Mouse (Mus musculus) liver, embryonic 16.5 days (tissue): ENCODE results near the gene Kcnk16. TPM values are rescaled to one million over a fixed set of nuclear protein-coding genes. Genes with fewer than 3 reads are reported as not detected.

Experiments
- ATAC-seq: fragments of 200-750 bp; cut with Nextera tagmentation; 2 replicates; pipeline ENCODE4 v1.8.0; 2017; ENCODE audit warnings: low read depth, mild to moderate bottlenecking, moderate number of reproducible peaks, moderate library complexity
- H3K27ac ChIP-seq: fragments of 300-500 bp; sonication (generic); 2 replicates; pipeline ENCODE4 v1.5.1; 2014; ENCODE audit warnings: mild to moderate bottlenecking, low read length
- H3K27me3 ChIP-seq: fragments of 300-500 bp; sonication (generic); 2 replicates; pipeline ENCODE4 v1.6.1; 2014; ENCODE audit warnings: low read depth, low read length, mixed read lengths; ENCODE audit not compliant: control insufficient read depth, insufficient read depth
- H3K36me3 ChIP-seq: fragments of 300-500 bp; sonication (generic); 2 replicates; pipeline ENCODE4 v1.6.1; 2014; ENCODE audit warnings: mild to moderate bottlenecking; ENCODE audit not compliant: control insufficient read depth, insufficient read depth
- H3K4me1 ChIP-seq: fragments of 300-500 bp; sonication (generic); 2 replicates; pipeline ENCODE4 v1.6.1; 2014; ENCODE audit warnings: low read depth, low read length, mixed read lengths; ENCODE audit not compliant: control insufficient read depth
- H3K4me2 ChIP-seq: fragments of 300-500 bp; sonication (generic); 2 replicates; pipeline ENCODE4 v1.6.1; 2014; ENCODE audit warnings: low read depth, low read length, mixed read lengths
- H3K4me3 ChIP-seq: fragments of 300-500 bp; sonication (generic); 2 replicates; pipeline ENCODE4 v1.5.1; 2014; ENCODE audit warnings: low read depth, mild to moderate bottlenecking, low read length
- H3K9ac ChIP-seq: fragments of 300-500 bp; sonication (generic); 2 replicates; pipeline ENCODE4 v1.6.1; 2014; ENCODE audit warnings: low read depth, low read length
- H3K9me3 ChIP-seq: fragments of 300-500 bp; sonication (generic); replicated peaks from 2 replicates; pipeline ENCODE4 v1.6.1; 2016; ENCODE audit warnings: low read length; ENCODE audit not compliant: control insufficient read depth
- WGBS: fragments of 180-500 bp; shearing (Covaris S2); extraction: QIAGEN DNeasy Blood & Tissue Kit; methylation state at CpG from one replicate; pipeline ENCODE4 v1.1.7; 2014; ENCODE audit not compliant: insufficient replicate concordance; 5-methylcytosine and 5-hydroxymethylcytosine counted together
- polyA plus RNA-seq: library from polyadenylated mRNA; unstranded; fragments of >200 nt; fragmentation: Nextera tagmentation; extraction: Ambion mirVana; gene quantifications from 2 replicates; pipeline ENCODE4 v1.2.1, GENCODE M21; 2015

The Kcnk16 gene
- polyA plus RNA-seq, 1 experiment from 2014 or later: 11.3 TPM

- no peak overlapping the region for H3K4me3 ChIP-seq
- H3K9ac ChIP-seq: no peak overlapping the region
- H3K9me3 ChIP-seq: no peaks in the 10 kb centered on the region
- ATAC-seq: no peak
- H3K4me2 ChIP-seq: no peak overlapping the region
- H3K4me1 ChIP-seq: no peaks in the 10 kb centered on the region
- H3K27me3 ChIP-seq: no peaks in the 10 kb centered on the region
- no peaks in the 10 kb centered on the region for H3K36me3 ChIP-seq
- 60% methylated on average over 6 of the region's 6 CpGs for WGBS
- H3K27ac ChIP-seq: no peak overlapping the region
These were observed 578 bp downstream of the Kcnk16 start for GRCm38 (mm10) chr14:20268421-20268820.

GRCm38 (mm10) chr14:20262346-20262745, 6.7 kb downstream of the Kcnk16 start:
- WGBS: 38% methylated on average over 2 of the region's 4 CpGs
- Histone ChIP-seq H3K9ac (no peak overlapping the region), H3K4me3 (no peak overlapping the region), H3K27me3 (no peaks in the 10 kb centered on the region), H3K9me3 (no peaks in the 10 kb centered on the region), H3K27ac (no peak overlapping the region), H3K4me2 (no peak overlapping the region), H3K4me1 (no peaks in the 10 kb centered on the region), H3K36me3 (no peaks in the 10 kb centered on the region)
- ATAC-seq: no peak

GRCm38 (mm10) chr14:20258185-20259113, 10.6 kb downstream of the Kcnk16 start:
- 33% methylated on average over 8 of the region's 8 CpGs for WGBS
- no peak overlapping the region for H3K4me3 ChIP-seq

GRCm38 (mm10) chr14:20250237-20251171, 18.5 kb downstream of the Kcnk16 start:
- no peak overlapping the region for H3K4me3 ChIP-seq
- H3K9me3 ChIP-seq: no peaks in the 10 kb centered on the region
- no peak overlapping the region for H3K9ac ChIP-seq
- H3K27me3 ChIP-seq: no peaks in the 10 kb centered on the region
- no peaks in the 10 kb centered on the region for H3K4me1 ChIP-seq
- no peaks in the 10 kb centered on the region for H3K36me3 ChIP-seq
- 61% methylated on average over 14 of the region's 14 CpGs for WGBS
- ATAC-seq: no peak
- no peak overlapping the region for H3K27ac ChIP-seq
- no peak overlapping the region for H3K4me2 ChIP-seq

More at GRCm38 (mm10) chr14:20258185-20259113, 10.6 kb downstream of the Kcnk16 start:
- H3K9me3 ChIP-seq: no peaks in the 10 kb centered on the region
- H3K4me2 ChIP-seq: no peak overlapping the region
- no peaks in the 10 kb centered on the region for H3K4me1 ChIP-seq
- no peak for ATAC-seq
- H3K36me3 ChIP-seq: no peaks in the 10 kb centered on the region
- H3K9ac ChIP-seq: no peak overlapping the region
- H3K27me3 ChIP-seq: no peaks in the 10 kb centered on the region
- H3K27ac ChIP-seq: no peak overlapping the region

GRCm38 (mm10) chr14:20248001-20248400, 21.0 kb downstream of the Kcnk16 start:
- H3K4me2 ChIP-seq: no peak overlapping the region
- H3K36me3 ChIP-seq: no peaks in the 10 kb centered on the region
- no peak overlapping the region for H3K27ac ChIP-seq
- WGBS: 74% methylated on average over 3 of the region's 3 CpGs
- no peaks in the 10 kb centered on the region for H3K27me3 ChIP-seq
- no peak for ATAC-seq
- no peaks in the 10 kb centered on the region for H3K9me3 ChIP-seq
- H3K9ac ChIP-seq: no peak overlapping the region
- H3K4me3 ChIP-seq: no peak overlapping the region
- no peaks in the 10 kb centered on the region for H3K4me1 ChIP-seq

GRCm38 (mm10) chr14:20246811-20247266, 22.2 kb downstream of the Kcnk16 start:
- WGBS: 68% methylated on average over 11 of the region's 11 CpGs
- no peak for ATAC-seq
- Histone ChIP-seq H3K27ac (no peak overlapping the region), H3K9me3 (no peaks in the 10 kb centered on the region), H3K4me1 (no peaks in the 10 kb centered on the region), H3K9ac (no peak overlapping the region), H3K4me3 (no peak overlapping the region), H3K27me3 (no peaks in the 10 kb centered on the region), H3K36me3 (no peaks in the 10 kb centered on the region), H3K4me2 (no peak overlapping the region)

- no peaks in the 10 kb centered on the region for H3K27me3 ChIP-seq
- H3K9me3 ChIP-seq: no peaks in the 10 kb centered on the region
- no peak overlapping the region for H3K27ac ChIP-seq
- no peak overlapping the region for H3K9ac ChIP-seq
- H3K36me3 ChIP-seq: no peaks in the 10 kb centered on the region
- H3K4me1 ChIP-seq: no peaks in the 10 kb centered on the region
- no peak overlapping the region for H3K4me3 ChIP-seq
- 66% methylated on average over 5 of the region's 5 CpGs for WGBS
- H3K4me2 ChIP-seq: no peak overlapping the region
- ATAC-seq: no peak
These were observed 23.1 kb downstream of the Kcnk16 start for GRCm38 (mm10) chr14:20245861-20246260.

GRCm38 (mm10) chr14:20245318-20245717, 23.7 kb downstream of the Kcnk16 start:
- Histone ChIP-seq H3K4me2 (no peak overlapping the region), H3K9me3 (no peaks in the 10 kb centered on the region), H3K9ac (no peak overlapping the region), H3K27ac (no peak overlapping the region), H3K4me1 (no peaks in the 10 kb centered on the region), H3K4me3 (no peak overlapping the region), H3K36me3 (no peaks in the 10 kb centered on the region), H3K27me3 (no peaks in the 10 kb centered on the region)
- 37% methylated on average over 2 of the region's 2 CpGs for WGBS
- ATAC-seq: no peak
